Mouse (Mus musculus): ENCODE measurements around the gene Crabp2. TPM values are rescaled to one million over a fixed set of nuclear protein-coding genes. Genes with fewer than 3 reads are reported as not detected.

The Crabp2 gene
- polyA plus RNA-seq, 1 experiment from 2014 or later, result 49.1 TPM

- H3K4me3 ChIP-seq (ENCODE audit: low read length), result no peak overlapping the region
- peaks cover 24% of the 10 kb centered on the region for H3K4me1 ChIP-seq (ENCODE audit: control insufficient read depth, insufficient read depth, low read depth, low read length)
- WGBS, result 83% methylated on average over 4 of the region's 4 CpGs
- no peaks in the 10 kb centered on the region for H3K9me3 ChIP-seq (ENCODE audit: control insufficient read depth, low read length)
- no peaks in the 10 kb centered on the region for H3K27me3 ChIP-seq (replicated peaks; ENCODE audit: control insufficient read depth, insufficient read depth, low read length)
- ATAC-seq, result no peak
- no peak overlapping the region for H3K9ac ChIP-seq (ENCODE audit: low read depth, low read length)
- H3K27ac ChIP-seq (ENCODE audit: low read depth, low read length), result no peak overlapping the region
- H3K36me3 ChIP-seq (ENCODE audit: control insufficient read depth, insufficient read depth, low read length), result peaks cover 22% of the 10 kb centered on the region
- H3K4me2 ChIP-seq (ENCODE audit: low read length), result no peak overlapping the region
Observed at GRCm38 (mm10) chr3:87935201-87935600, 13.3 kb upstream of the Crabp2 start.

GRCm38 (mm10) chr3:87935776-87936175 lies 12.7 kb upstream of the Crabp2 start:
- Histone ChIP-seq H3K9ac (ENCODE audit: low read depth, low read length) (no peak overlapping the region), H3K36me3 (ENCODE audit: control insufficient read depth, insufficient read depth, low read length) (peaks cover 23% of the 10 kb centered on the region), H3K9me3 (ENCODE audit: control insufficient read depth, low read length) (no peaks in the 10 kb centered on the region), H3K4me1 (ENCODE audit: control insufficient read depth, insufficient read depth, low read depth, low read length) (peaks cover 23% of the 10 kb centered on the region), H3K27me3 (replicated peaks; ENCODE audit: control insufficient read depth, insufficient read depth, low read length) (no peaks in the 10 kb centered on the region), H3K4me2 (ENCODE audit: low read length) (no peak overlapping the region), H3K27ac (ENCODE audit: low read depth, low read length) (no peak overlapping the region), H3K4me3 (ENCODE audit: low read length) (no peak overlapping the region)
- peak; percentile 58 for ATAC-seq
- WGBS, result 93% methylated on average over 2 of the region's 2 CpGs

- Histone ChIP-seq H3K4me2 (ENCODE audit: low read length) (no peak overlapping the region), H3K4me3 (ENCODE audit: low read length) (no peak overlapping the region), H3K9me3 (ENCODE audit: control insufficient read depth, low read length) (no peaks in the 10 kb centered on the region), H3K36me3 (ENCODE audit: control insufficient read depth, insufficient read depth, low read length) (peaks cover 28% of the 10 kb centered on the region), H3K9ac (ENCODE audit: low read depth, low read length) (no peak overlapping the region), H3K27me3 (replicated peaks; ENCODE audit: control insufficient read depth, insufficient read depth, low read length) (no peaks in the 10 kb centered on the region; the same call in 1 of the 2 replicates), H3K27ac (ENCODE audit: low read depth, low read length) (no peak overlapping the region), H3K4me1 (ENCODE audit: control insufficient read depth, insufficient read depth, low read depth, low read length) (peaks cover 6% of the 10 kb centered on the region)
- 53% methylated on average over 5 of the region's 5 CpGs for WGBS
- ATAC-seq, result no peak
Observed at GRCm38 (mm10) chr3:87940611-87941010, 7.9 kb upstream of the Crabp2 start.

- 97% methylated on average over 2 of the region's 2 CpGs for WGBS
- no peaks in the 10 kb centered on the region for H3K9me3 ChIP-seq (ENCODE audit: control insufficient read depth, low read length)
- ATAC-seq, result no peak
- H3K4me2 ChIP-seq (ENCODE audit: low read length), result no peak overlapping the region
- peaks cover 12% of the 10 kb centered on the region for H3K4me1 ChIP-seq (ENCODE audit: control insufficient read depth, insufficient read depth, low read depth, low read length)
- peaks cover 25% of the 10 kb centered on the region for H3K36me3 ChIP-seq (ENCODE audit: control insufficient read depth, insufficient read depth, low read length)
- H3K4me3 ChIP-seq (ENCODE audit: low read length), result no peak overlapping the region
- no peaks in the 10 kb centered on the region; the same call in 1 of the 2 replicates for H3K27me3 ChIP-seq (replicated peaks; ENCODE audit: control insufficient read depth, insufficient read depth, low read length)
- H3K9ac ChIP-seq (ENCODE audit: low read depth, low read length), result no peak overlapping the region
- H3K27ac ChIP-seq (ENCODE audit: low read depth, low read length), result no peak overlapping the region
Observed at GRCm38 (mm10) chr3:87942471-87942870, 6.0 kb upstream of the Crabp2 start.

DNA sequence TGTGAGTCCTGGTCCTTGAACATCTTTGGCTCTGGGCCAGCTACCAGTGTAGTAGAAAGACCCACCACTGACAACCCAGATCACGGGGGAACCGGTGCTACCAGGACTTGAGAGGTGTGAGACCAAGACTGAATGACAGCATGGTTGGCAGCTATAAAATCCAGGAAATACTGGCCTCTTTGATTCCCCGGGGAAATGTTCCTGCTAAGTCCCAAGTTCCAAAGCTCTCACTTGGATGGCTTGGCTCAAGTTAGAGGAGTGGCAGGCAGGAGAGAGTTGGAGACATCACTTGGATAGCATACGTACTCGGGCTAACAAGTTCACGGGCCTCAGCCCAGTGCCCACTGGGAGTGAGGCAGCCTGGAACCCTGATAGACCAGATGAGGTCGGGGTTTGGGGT lies 4.9 kb upstream of the Crabp2 start:
- no peaks in the 10 kb centered on the region for H3K9me3 ChIP-seq (ENCODE audit: control insufficient read depth, low read length)
- no peak for ATAC-seq
- no peak overlapping the region for H3K4me2 ChIP-seq (ENCODE audit: low read length)
- peaks cover 23% of the 10 kb centered on the region for H3K4me1 ChIP-seq (ENCODE audit: control insufficient read depth, insufficient read depth, low read depth, low read length)
- no peaks in the 10 kb centered on the region; the same call in 1 of the 2 replicates for H3K27me3 ChIP-seq (replicated peaks; ENCODE audit: control insufficient read depth, insufficient read depth, low read length)
- WGBS, result 80% methylated on average over 7 of the region's 7 CpGs
- no peak overlapping the region for H3K4me3 ChIP-seq (ENCODE audit: low read length)
- no peak overlapping the region for H3K9ac ChIP-seq (ENCODE audit: low read depth, low read length)
- H3K27ac ChIP-seq (ENCODE audit: low read depth, low read length), result no peak overlapping the region
- H3K36me3 ChIP-seq (ENCODE audit: control insufficient read depth, insufficient read depth, low read length), result peaks cover 22% of the 10 kb centered on the region

- Histone ChIP-seq H3K4me3 (ENCODE audit: low read length) (no peak overlapping the region), H3K36me3 (ENCODE audit: control insufficient read depth, insufficient read depth, low read length) (peaks cover 11% of the 10 kb centered on the region), H3K27ac (ENCODE audit: low read depth, low read length) (no peak overlapping the region), H3K4me1 (ENCODE audit: control insufficient read depth, insufficient read depth, low read depth, low read length) (peaks cover 31% of the 10 kb centered on the region), H3K27me3 (replicated peaks; ENCODE audit: control insufficient read depth, insufficient read depth, low read length) (no peaks in the 10 kb centered on the region; the same call in none of the 2 replicates), H3K9me3 (ENCODE audit: control insufficient read depth, low read length) (no peaks in the 10 kb centered on the region), H3K4me2 (ENCODE audit: low read length) (no peak overlapping the region), H3K9ac (ENCODE audit: low read depth, low read length) (no peak overlapping the region)
- 2% methylated on average over 4 of the region's 4 CpGs for WGBS
- ATAC-seq, result peak; percentile 46
Observed at GRCm38 (mm10) chr3:87944838-87945600, 3.4 kb upstream of the Crabp2 start.

- 19% methylated on average over 12 of the region's 12 CpGs for WGBS
- H3K4me1 ChIP-seq (ENCODE audit: control insufficient read depth, insufficient read depth, low read depth, low read length), result peaks cover 33% of the 10 kb centered on the region
- H3K9ac ChIP-seq (ENCODE audit: low read depth, low read length), result no peak overlapping the region
- H3K36me3 ChIP-seq (ENCODE audit: control insufficient read depth, insufficient read depth, low read length), result peaks cover 8% of the 10 kb centered on the region
- H3K4me3 ChIP-seq (ENCODE audit: low read length), result no peak overlapping the region
- no peak for ATAC-seq
- H3K27me3 ChIP-seq (replicated peaks; ENCODE audit: control insufficient read depth, insufficient read depth, low read length), result no peaks in the 10 kb centered on the region; the same call in none of the 2 replicates
- H3K4me2 ChIP-seq (ENCODE audit: low read length), result no peak overlapping the region
- no peaks in the 10 kb centered on the region for H3K9me3 ChIP-seq (ENCODE audit: control insufficient read depth, low read length)
- no peak overlapping the region for H3K27ac ChIP-seq (ENCODE audit: low read depth, low read length)
Observed at GRCm38 (mm10) chr3:87945781-87946540, 2.5 kb upstream of the Crabp2 start.

DNA sequence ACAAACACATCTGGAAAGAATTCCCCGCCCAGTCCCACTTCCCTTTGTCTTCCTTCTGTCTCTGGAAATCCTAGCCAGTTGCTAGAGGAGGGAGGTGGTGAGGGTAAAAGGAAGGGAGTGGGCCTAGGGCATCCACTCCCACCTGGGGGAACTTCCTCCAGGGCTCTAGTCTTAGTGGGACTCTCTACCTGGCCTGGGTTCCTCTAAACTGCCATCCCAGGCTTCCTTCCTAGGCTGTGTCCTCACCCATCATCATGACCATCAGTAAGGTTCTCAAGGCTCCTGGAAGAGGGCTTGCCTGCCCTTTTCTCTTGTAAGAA lies 2.0 kb upstream of the Crabp2 start:
- Histone ChIP-seq H3K27ac (ENCODE audit: low read depth, low read length) (no peak overlapping the region), H3K9ac (ENCODE audit: low read depth, low read length) (no peak overlapping the region), H3K9me3 (ENCODE audit: control insufficient read depth, low read length) (no peaks in the 10 kb centered on the region), H3K4me3 (ENCODE audit: low read length) (no peak overlapping the region), H3K27me3 (replicated peaks; ENCODE audit: control insufficient read depth, insufficient read depth, low read length) (no peaks in the 10 kb centered on the region; the same call in none of the 2 replicates), H3K4me2 (ENCODE audit: low read length) (no peak overlapping the region), H3K4me1 (ENCODE audit: control insufficient read depth, insufficient read depth, low read depth, low read length) (peaks cover 33% of the 10 kb centered on the region), H3K36me3 (ENCODE audit: control insufficient read depth, insufficient read depth, low read length) (peaks cover 3% of the 10 kb centered on the region)
- ATAC-seq, result no peak
- WGBS, result 11% methylated on average over 1 of the region's 1 CpGs

DNA sequence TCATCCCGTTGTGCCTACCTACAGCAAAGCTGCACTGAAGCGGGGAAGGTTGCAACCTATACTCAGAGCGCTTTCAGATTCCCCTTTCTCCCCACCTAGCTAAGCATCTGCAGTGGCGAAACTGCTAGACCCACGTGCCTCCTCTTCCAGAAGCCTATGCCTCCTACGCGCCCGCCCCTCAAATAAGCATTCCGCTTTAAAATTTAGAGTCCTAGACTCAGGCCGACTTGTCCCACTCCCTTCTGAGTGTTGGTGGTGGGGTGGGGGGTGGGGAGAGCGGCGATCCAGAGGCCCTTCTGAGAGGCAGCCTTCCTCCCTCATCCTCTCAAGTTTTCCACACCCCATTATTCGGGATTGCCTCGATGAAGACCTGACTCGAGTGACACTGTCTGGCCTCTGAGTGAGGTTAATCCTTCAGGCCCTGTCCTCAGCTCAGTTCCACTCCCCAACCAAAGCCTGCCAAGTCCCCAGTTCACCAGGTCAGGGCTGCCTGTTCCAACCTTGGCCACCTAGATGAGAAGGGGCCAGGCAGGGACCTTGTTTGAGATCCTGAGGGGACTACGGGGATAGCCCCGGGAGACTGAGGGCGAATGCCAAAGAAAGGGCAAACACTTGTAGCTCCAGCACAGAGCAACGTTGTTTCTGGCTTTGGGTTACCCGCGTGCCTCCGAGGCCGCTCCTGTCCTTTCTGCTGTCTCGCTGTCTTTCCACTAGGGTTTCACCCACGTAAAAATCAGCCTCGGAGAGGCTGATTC lies 1.2 kb upstream of the Crabp2 start:
- Histone ChIP-seq H3K27me3 (replicated peaks; ENCODE audit: control insufficient read depth, insufficient read depth, low read length) (no peaks in the 10 kb centered on the region; the same call in none of the 2 replicates), H3K4me1 (ENCODE audit: control insufficient read depth, insufficient read depth, low read depth, low read length) (peaks cover 34% of the 10 kb centered on the region), H3K9ac (ENCODE audit: low read depth, low read length) (peak overlapping the region; percentile 51), H3K27ac (ENCODE audit: low read depth, low read length) (no peak overlapping the region), H3K9me3 (ENCODE audit: control insufficient read depth, low read length) (no peaks in the 10 kb centered on the region), H3K4me3 (ENCODE audit: low read length) (peak overlapping the region; percentile 32), H3K36me3 (ENCODE audit: control insufficient read depth, insufficient read depth, low read length) (no peaks in the 10 kb centered on the region), H3K4me2 (ENCODE audit: low read length) (peak overlapping the region; percentile 80)
- no peak for ATAC-seq
- 8% methylated on average over 26 of the region's 26 CpGs for WGBS
